Mouse (Mus musculus): ENCODE data around the gene Gulp1.

Gulp1 gene

GRCm38 (mm10) chr1:44551461-44552370 is at the start of gene Gulp1:
Gene Gulp1 (plus strand): TSS chr1:44551511.
- peak; percentile 90 for DNase-seq (ENCODE audit: low read depth)

- DNase-seq (ENCODE audit: low read depth) = no peak
Observed at GRCm38 (mm10) chr1:44550261-44550660, 1.1 kb upstream of the Gulp1 start.

GRCm38 (mm10) chr1:44552371-44552841 is 1.1 kb downstream of the Gulp1 start:
- DNase-seq (ENCODE audit: low read depth) = peak; percentile 76

- peak; percentile 77 for DNase-seq (ENCODE audit: low read depth)
Observed at GRCm38 (mm10) chr1:44553166-44553898, 2.0 kb downstream of the Gulp1 start.

GRCm38 (mm10) chr1:44567431-44567830 is 16.1 kb downstream of the Gulp1 start:
- no peak for DNase-seq (ENCODE audit: low read depth)

- DNase-seq (ENCODE audit: low read depth) = no peak
Observed at GRCm38 (mm10) chr1:44568296-44568695, 17.0 kb downstream of the Gulp1 start.

- peak; percentile 4 for DNase-seq (ENCODE audit: low read depth)
Observed at GRCm38 (mm10) chr1:44576001-44576400, 24.7 kb downstream of the Gulp1 start.

GRCm38 (mm10) chr1:44576610-44577009 is 25.3 kb downstream of the Gulp1 start:
- peak; percentile 24 for DNase-seq (ENCODE audit: low read depth)

- DNase-seq (ENCODE audit: low read depth) = no peak
Observed at GRCm38 (mm10) chr1:44580390-44580789, 29.1 kb downstream of the Gulp1 start.

GRCm38 (mm10) chr1:44584886-44585385 is 33.6 kb downstream of the Gulp1 start:
- DNase-seq (ENCODE audit: low read depth) = peak; percentile 90

- DNase-seq (ENCODE audit: low read depth) = no peak
Observed at GRCm38 (mm10) chr1:44591742-44592141, 40.4 kb downstream of the Gulp1 start.

- DNase-seq (ENCODE audit: low read depth) = no peak
Observed at GRCm38 (mm10) chr1:44593109-44593508, 41.8 kb downstream of the Gulp1 start.

GRCm38 (mm10) chr1:44598312-44598711 is 47.0 kb downstream of the Gulp1 start:
- DNase-seq (ENCODE audit: low read depth) = no peak

GRCm38 (mm10) chr1:44613294-44614041 is 62.2 kb downstream of the Gulp1 start:
- no peak for DNase-seq (ENCODE audit: low read depth)

GRCm38 (mm10) chr1:44618751-44619150 is 67.4 kb downstream of the Gulp1 start:
- DNase-seq (ENCODE audit: low read depth) = peak; percentile 21

GRCm38 (mm10) chr1:44634481-44634880 is 83.2 kb downstream of the Gulp1 start:
- no peak for DNase-seq (ENCODE audit: low read depth)

GRCm38 (mm10) chr1:44645678-44646276 is 94.5 kb downstream of the Gulp1 start:
- DNase-seq (ENCODE audit: low read depth) = no peak

- DNase-seq (ENCODE audit: low read depth) = peak; percentile 66
Observed at GRCm38 (mm10) chr1:44678974-44679373, 127.7 kb downstream of the Gulp1 start.

- DNase-seq (ENCODE audit: low read depth) = peak; percentile 83
Observed at GRCm38 (mm10) chr1:44679415-44679814, 128.1 kb downstream of the Gulp1 start.

GRCm38 (mm10) chr1:44682556-44682955 is 131.2 kb downstream of the Gulp1 start:
- no peak for DNase-seq (ENCODE audit: low read depth)

- no peak for DNase-seq (ENCODE audit: low read depth)
Observed at GRCm38 (mm10) chr1:44683723-44684122, 132.4 kb downstream of the Gulp1 start.
